Mouse (Mus musculus) limb, embryonic 12.5 days (tissue): ENCODE measurements around the gene Acp2. TPM values are rescaled to one million over a fixed set of nuclear protein-coding genes. Genes with fewer than 3 reads are reported as not detected.

Source experiments
- ATAC-seq: fragments of 200-750 bp; cut with Nextera tagmentation; 2 replicates; pipeline ENCODE4 v1.8.0; 2017; ENCODE audit warnings: low read depth, moderate TSS enrichment; ENCODE audit not compliant: insufficient number of reproducible peaks, insufficient read depth, low FRiP score, low TSS enrichment
- H3K27ac ChIP-seq: fragments of 300-500 bp; sonication (generic); 2 replicates; pipeline ENCODE4 v1.5.1; 2016; ENCODE audit warnings: mild to moderate bottlenecking, moderate library complexity
- H3K27me3 ChIP-seq: fragments of 300-500 bp; sonication (generic); 2 replicates; pipeline ENCODE4 v1.6.1; 2016; ENCODE audit warnings: mild to moderate bottlenecking, moderate library complexity
- H3K36me3 ChIP-seq: fragments of 300-500 bp; sonication (generic); 2 replicates; pipeline ENCODE4 v1.6.1; 2016; ENCODE audit warnings: mild to moderate bottlenecking, moderate library complexity
- H3K4me1 ChIP-seq: fragments of 300-500 bp; sonication (generic); replicated peaks from 2 replicates; pipeline ENCODE4 v1.6.1; 2016
- H3K4me2 ChIP-seq: fragments of 300-500 bp; sonication (generic); 2 replicates; pipeline ENCODE4 v1.6.1; 2016; ENCODE audit warnings: mild to moderate bottlenecking, moderate library complexity
- H3K4me3 ChIP-seq: fragments of 300-500 bp; sonication (generic); replicated peaks from 2 replicates; pipeline ENCODE4 v1.5.1; 2016; ENCODE audit warnings: mild to moderate bottlenecking
- H3K9ac ChIP-seq: fragments of 300-500 bp; sonication (generic); replicated peaks from 2 replicates; pipeline ENCODE4 v1.6.1; 2016; ENCODE audit warnings: mild to moderate bottlenecking, moderate library complexity
- H3K9me3 ChIP-seq: fragments of 300-500 bp; sonication (generic); 2 replicates; pipeline ENCODE4 v1.6.1; 2016; ENCODE audit warnings: mild to moderate bottlenecking, moderate library complexity
- WGBS: fragments of 180-500 bp; shearing (Covaris S2); methylation state at CpG from one replicate; pipeline ENCODE4 v1.1.7; 2016; 5-methylcytosine and 5-hydroxymethylcytosine counted together
- polyA plus RNA-seq: library from polyadenylated mRNA; unstranded; fragments of >200 nt; fragmentation: Nextera tagmentation; extraction: Ambion mirVana; gene quantifications from 2 replicates; pipeline ENCODE4 v1.2.1, GENCODE M21; 2016

Gene Acp2
- polyA plus RNA-seq: 30.1 and 30.3 TPM in 2 replicates

DNA sequence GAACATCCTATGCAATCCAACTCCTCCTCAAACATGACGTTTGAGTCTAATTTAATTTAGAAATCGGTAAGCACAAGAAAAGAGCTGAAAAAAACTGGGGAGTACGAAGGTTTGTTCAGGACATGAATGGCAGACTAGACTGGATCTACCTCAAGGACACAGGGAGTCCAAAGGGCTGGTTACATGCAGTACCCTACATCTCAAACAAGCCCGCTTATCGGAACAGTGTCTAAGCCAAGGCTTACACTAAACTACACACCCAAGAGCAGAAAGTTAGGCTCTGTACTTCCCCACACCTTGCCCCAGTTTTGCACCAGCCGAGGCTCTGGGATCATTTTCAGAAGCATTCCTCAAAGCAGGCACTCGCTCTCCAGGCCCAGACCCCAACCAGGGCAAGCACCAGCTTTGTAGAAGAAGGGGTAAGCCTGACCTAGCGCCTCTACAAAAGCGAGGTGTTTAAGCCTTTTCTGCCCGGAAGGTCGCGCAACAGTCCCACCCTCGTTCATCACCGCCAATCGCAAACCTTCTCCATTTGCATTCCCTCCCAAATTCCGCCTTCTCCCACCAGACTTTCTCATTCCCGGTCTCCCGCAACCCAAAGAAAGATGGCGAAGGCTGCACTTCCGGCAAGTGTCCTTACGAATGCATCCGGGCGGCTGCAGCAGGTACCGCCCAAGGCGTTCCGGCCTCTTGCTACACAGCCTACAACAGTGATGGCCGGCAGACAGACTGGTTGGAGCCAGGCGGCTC, at the start of gene Acp2, which contains the start of gene Nr1h3:
Acp2 (plus strand) TSS at position 664 of the 750 bp plus-strand sequence.
Nr1h3 (minus strand) TSS at position 613 of the 750 bp plus-strand sequence.
- Histone ChIP-seq H3K27ac (peak within 1 kb of the TSS; percentile 95), H3K9ac (peak within 1 kb of the TSS; percentile 87), H3K36me3 (peaks cover 27% of the 10 kb centered on the region), H3K27me3 (0 out of 2 replicates have a peak, but pooled peaks cover 3% of the 10 kb centered on the region), H3K4me1 (peaks cover 17% of the 10 kb centered on the region), H3K9me3 (no peaks in the 10 kb centered on the region), H3K4me2 (peak within 1 kb of the TSS; percentile 76), H3K4me3 (peak within 1 kb of the TSS; percentile 78)
- ATAC-seq: peak; percentile 97
- 4% methylated on average over 28 of the region's 28 CpGs for WGBS

DNA sequence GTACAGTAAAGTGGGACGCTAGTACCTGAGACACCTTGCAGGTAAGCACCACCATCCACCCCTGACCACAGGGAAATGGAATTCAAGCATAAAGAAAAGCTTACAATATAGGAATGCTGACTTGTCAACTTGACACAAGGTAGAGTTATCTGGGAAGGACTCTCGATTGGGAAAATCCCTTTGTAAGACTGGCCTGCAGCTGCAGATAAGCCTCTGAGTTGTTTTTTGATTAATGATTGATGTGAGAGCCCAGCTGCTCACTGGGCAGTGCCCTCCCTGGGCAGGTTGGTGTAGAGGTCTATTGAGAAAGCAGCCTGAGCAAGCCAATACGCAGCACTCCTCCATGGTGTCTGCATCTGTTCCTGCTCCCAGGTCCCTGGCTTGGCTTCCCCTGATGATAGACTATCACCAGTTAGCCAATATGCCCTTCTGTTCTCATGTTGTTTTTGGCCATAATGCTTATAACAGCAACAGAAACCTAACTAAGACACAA, 49.8 kb upstream of the Acp2 start:
- H3K9me3 ChIP-seq: no peaks in the 10 kb centered on the region
- H3K27me3 ChIP-seq: no peaks in the 10 kb centered on the region
- ATAC-seq: no peak
- no peaks in the 10 kb centered on the region for H3K4me1 ChIP-seq
- H3K9ac ChIP-seq: no peak overlapping the region
- H3K4me2 ChIP-seq: no peak overlapping the region
- H3K4me3 ChIP-seq: no peak overlapping the region
- WGBS: 82% methylated on average over 3 of the region's 3 CpGs
- H3K36me3 ChIP-seq: peaks cover 62% of the 10 kb centered on the region
- no peak overlapping the region for H3K27ac ChIP-seq

DNA sequence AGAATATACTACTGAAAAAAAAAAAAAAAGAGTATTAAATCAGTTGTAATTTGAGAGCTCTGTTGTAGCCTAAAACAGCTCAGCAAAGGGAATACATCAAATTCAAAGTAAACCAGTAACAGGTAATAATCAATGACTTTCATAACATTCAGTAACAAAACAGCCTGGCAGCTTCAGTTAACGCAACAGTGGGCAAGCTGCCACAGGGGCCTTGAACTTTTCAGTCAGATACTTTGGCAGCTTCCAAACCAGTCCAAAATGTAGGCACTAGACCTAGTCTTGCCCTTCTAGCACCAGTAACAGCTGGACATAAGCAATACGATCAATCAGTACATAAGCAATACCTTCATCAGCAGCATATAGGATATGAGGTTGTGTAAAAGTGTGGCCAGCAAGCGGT, 48.6 kb upstream of the Acp2 start:
- no peak overlapping the region for H3K4me3 ChIP-seq
- no peaks in the 10 kb centered on the region for H3K4me1 ChIP-seq
- no peak for ATAC-seq
- no peak overlapping the region for H3K9ac ChIP-seq
- no peaks in the 10 kb centered on the region for H3K27me3 ChIP-seq
- WGBS: 88% methylated on average over 3 of the region's 3 CpGs
- no peak overlapping the region for H3K27ac ChIP-seq
- H3K9me3 ChIP-seq: no peaks in the 10 kb centered on the region
- H3K4me2 ChIP-seq: no peak overlapping the region
- peaks cover 68% of the 10 kb centered on the region for H3K36me3 ChIP-seq

DNA sequence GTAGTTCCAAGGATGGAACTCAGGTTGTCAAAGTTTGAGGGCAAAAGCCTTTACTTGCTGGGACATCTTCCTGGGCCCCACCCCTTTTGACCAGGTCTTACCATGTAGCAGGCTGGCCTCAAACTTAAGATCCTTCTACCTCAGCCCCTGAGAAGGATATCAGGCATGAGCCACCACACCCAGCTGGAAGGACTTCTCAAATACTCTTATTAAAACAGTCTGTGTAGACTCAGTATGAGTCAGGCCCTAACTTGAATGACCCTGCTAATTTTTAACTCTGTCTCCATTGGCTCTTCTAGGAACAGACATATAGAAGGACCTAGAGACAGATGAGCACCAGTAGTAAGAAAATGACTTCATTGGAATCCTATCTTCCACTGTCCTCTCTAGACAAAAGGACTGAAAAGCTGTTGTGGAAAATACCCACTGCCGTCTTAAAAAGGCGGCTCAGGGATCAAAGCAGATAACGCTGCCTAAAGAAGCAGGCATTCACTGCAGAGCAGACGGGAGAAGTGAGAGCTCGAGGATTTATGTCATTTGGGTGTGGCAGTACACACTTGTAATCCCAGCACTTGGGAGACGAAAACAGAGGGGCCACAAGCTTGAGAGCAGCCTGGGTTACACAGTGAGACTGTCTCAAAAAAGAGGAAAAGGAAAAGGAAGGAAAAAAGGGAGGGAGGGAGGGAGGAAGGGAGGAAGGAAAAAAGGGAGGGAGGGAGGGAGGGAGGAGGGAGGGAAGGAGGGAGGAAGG, 45.5 kb upstream of the Acp2 start:
- H3K36me3 ChIP-seq: peaks cover 79% of the 10 kb centered on the region
- H3K27ac ChIP-seq: no peak overlapping the region
- no peak overlapping the region for H3K4me2 ChIP-seq
- H3K4me1 ChIP-seq: no peaks in the 10 kb centered on the region
- ATAC-seq: no peak
- H3K27me3 ChIP-seq: no peaks in the 10 kb centered on the region
- no peaks in the 10 kb centered on the region for H3K9me3 ChIP-seq
- WGBS: 16% methylated on average over 6 of the region's 6 CpGs
- H3K4me3 ChIP-seq: no peak overlapping the region
- H3K9ac ChIP-seq: no peak overlapping the region

DNA sequence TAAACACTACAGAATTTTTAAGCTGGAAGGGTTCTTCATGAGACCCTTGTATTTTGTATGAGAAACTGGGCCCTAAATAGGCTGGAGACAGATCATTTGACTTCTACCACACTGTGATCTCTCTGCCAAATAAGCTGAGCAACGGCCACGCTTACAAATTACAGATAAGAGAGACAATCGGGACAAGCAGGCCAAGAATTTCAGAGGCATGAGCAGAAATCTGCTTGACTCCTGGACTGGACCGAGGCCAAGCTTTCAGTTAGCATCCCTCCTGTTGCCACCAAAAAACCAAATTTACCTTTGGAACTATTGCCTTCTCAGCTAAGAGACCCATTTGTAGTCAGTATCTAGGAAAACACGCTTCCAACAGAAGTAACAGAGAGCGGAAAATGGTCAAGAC, 42.1 kb upstream of the Acp2 start:
- no peak overlapping the region for H3K9ac ChIP-seq
- H3K4me2 ChIP-seq: no peak overlapping the region
- no peak for ATAC-seq
- H3K9me3 ChIP-seq: no peaks in the 10 kb centered on the region
- H3K27ac ChIP-seq: no peak overlapping the region
- no peaks in the 10 kb centered on the region for H3K4me1 ChIP-seq
- H3K27me3 ChIP-seq: no peaks in the 10 kb centered on the region
- 89% methylated on average over 6 of the region's 6 CpGs for WGBS
- H3K4me3 ChIP-seq: no peak overlapping the region
- H3K36me3 ChIP-seq: peaks cover 82% of the 10 kb centered on the region

DNA sequence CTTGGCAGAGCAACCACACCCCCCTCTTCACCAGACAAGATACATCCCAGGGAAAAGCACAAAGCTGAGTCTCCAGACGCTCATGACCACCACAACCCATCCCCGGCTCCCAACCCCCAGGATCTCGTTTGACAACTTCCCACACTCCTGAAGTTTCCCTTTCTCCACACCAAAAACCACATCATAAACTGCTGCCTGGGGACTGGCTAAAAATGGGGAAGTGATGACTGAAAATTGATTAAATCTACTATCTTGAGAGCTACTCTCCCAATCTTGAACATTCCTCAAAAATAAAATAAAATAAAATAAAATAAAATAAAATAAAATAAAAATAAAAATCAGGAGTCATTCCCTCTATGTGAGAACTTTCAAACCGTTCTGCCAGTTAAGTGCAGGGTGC, 39.7 kb upstream of the Acp2 start:
- Histone ChIP-seq H3K4me3 (no peak overlapping the region), H3K27me3 (no peaks in the 10 kb centered on the region), H3K27ac (no peak overlapping the region), H3K4me1 (no peaks in the 10 kb centered on the region), H3K36me3 (peaks cover 77% of the 10 kb centered on the region), H3K4me2 (no peak overlapping the region), H3K9me3 (no peaks in the 10 kb centered on the region), H3K9ac (no peak overlapping the region)
- 80% methylated on average over 4 of the region's 4 CpGs for WGBS
- no peak for ATAC-seq

DNA sequence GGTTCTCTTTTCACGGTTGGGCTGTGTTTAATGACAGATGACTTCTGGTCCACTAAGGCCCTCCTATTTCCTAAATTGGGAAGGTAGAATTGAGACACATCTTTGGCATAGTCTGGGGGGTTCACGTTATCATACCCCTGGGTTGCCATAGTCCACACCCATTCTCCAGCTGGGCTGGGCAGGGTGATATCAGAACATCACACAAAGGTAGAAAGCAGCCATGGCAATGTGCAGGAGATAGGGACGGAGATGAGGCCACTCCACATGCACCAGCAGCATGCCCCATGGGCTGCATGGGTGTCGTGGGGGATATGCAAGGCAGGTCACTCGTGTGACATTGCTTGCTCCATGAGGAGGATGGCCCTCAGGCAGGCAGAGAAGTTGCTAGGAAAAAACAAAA, 39.2 kb upstream of the Acp2 start:
- WGBS: 83% methylated on average over 5 of the region's 5 CpGs
- Histone ChIP-seq H3K4me1 (no peaks in the 10 kb centered on the region), H3K9me3 (no peaks in the 10 kb centered on the region), H3K36me3 (peaks cover 77% of the 10 kb centered on the region), H3K4me3 (no peak overlapping the region), H3K27me3 (no peaks in the 10 kb centered on the region), H3K4me2 (no peak overlapping the region), H3K9ac (no peak overlapping the region), H3K27ac (no peak overlapping the region)
- ATAC-seq: no peak

DNA sequence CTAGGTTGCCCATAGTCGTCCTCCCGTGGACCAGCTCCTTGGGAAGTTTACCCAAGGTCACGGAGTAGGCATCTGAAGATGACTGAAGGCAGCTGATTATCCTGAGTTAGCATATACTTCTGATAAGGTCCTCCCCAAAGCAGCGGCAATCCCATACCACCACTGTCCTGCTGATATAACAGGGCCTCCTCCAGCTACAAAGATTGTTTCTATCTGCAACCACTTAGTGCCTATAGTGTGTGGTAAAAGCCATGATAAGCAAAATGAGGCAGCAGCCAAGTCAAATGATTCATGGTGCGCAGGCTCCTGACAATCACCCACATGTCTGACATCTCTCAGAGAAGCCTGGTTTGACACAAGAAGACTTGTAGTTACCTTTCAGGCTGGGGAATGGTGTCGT, 37.7 kb upstream of the Acp2 start:
- no peaks in the 10 kb centered on the region for H3K4me1 ChIP-seq
- H3K27me3 ChIP-seq: no peaks in the 10 kb centered on the region
- WGBS: 86% methylated on average over 6 of the region's 6 CpGs
- H3K4me3 ChIP-seq: no peak overlapping the region
- no peak for ATAC-seq
- H3K36me3 ChIP-seq: peaks cover 80% of the 10 kb centered on the region
- no peaks in the 10 kb centered on the region for H3K9me3 ChIP-seq
- no peak overlapping the region for H3K27ac ChIP-seq
- H3K9ac ChIP-seq: no peak overlapping the region
- no peak overlapping the region for H3K4me2 ChIP-seq

DNA sequence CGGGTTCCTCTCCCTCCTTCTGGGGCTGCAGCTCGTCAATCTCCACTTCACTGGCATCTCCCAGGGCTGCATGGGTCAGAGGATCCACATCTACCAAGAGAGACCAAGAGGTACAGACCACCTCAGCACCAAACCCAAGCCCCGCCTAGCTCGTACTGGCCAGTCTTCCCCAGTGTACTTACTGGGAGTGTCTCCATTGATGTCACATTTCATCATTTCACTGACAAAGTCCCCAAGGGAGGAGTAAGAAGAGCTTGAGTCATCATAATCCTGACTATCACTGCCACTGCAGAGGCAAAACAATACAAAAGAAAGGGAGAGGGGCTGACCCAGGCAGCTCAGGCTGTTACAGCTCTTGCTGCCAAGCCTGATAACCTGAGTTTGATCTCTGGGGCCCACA, 35.1 kb upstream of the Acp2 start:
- Histone ChIP-seq H3K9me3 (no peaks in the 10 kb centered on the region), H3K9ac (no peak overlapping the region), H3K4me1 (no peaks in the 10 kb centered on the region), H3K4me3 (no peak overlapping the region), H3K4me2 (no peak overlapping the region), H3K27ac (no peak overlapping the region), H3K36me3 (peaks cover 69% of the 10 kb centered on the region), H3K27me3 (no peaks in the 10 kb centered on the region)
- WGBS: 71% methylated on average over 4 of the region's 4 CpGs
- no peak for ATAC-seq

DNA sequence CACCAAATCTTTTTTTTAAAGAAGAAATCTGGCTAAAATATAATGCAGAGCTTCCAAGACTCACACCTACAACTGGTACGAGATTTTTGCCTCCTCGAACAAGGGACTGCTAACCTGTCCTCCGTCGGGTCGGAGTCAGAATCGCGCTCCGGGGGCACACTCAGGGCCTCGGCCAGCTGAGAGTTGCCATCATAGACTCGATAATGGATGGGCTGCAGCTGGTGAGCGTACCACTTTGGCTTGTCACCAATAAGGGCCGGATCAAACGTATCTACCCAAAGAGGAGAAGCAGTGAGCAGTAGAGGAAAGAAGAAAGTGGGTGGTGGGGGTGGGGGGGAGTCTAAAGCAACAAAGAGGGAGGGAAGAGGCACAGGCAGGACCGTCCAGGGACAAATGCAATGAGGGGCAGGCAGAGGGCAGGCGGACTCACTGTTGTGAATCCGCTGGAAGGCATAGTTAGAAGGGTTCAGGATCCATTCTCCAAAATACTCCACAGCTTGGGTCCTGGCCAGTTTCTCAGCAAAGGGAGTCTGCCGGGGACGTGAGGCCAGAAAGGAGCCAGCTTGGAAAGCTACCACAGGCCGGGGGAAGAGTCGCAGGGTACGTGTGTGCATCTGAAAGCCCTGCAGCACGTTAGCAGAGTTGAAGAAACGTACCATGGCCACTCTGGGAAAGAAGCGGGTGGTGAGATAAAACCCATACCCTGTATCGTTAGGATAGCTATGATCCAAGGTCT, 32.9 kb upstream of the Acp2 start:
- WGBS: 84% methylated on average over 25 of the region's 25 CpGs
- H3K9ac ChIP-seq: no peak overlapping the region
- no peak overlapping the region for H3K4me3 ChIP-seq
- H3K36me3 ChIP-seq: peaks cover 70% of the 10 kb centered on the region
- no peak for ATAC-seq
- no peak overlapping the region for H3K27ac ChIP-seq
- H3K27me3 ChIP-seq: no peaks in the 10 kb centered on the region
- no peaks in the 10 kb centered on the region for H3K9me3 ChIP-seq
- H3K4me2 ChIP-seq: no peak overlapping the region
- H3K4me1 ChIP-seq: no peaks in the 10 kb centered on the region

DNA sequence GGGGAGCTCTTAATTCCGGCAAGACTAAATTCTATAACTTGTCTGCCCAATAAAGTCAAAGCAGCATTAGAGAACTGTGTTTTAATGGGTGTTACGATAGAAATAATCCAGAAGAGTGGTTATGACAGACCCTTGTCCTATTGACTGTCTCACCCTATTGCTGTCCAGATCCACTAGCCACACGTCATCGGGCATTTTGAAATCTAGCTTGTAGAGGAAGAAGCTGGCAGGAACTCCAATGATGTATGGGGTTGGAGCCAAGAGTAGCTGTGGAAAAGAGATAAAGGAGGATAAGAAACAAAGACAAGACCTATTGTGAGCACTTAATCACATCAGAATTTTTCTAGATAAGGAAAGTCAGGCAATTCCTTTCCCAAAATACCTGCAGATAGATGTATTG, 27.2 kb upstream of the Acp2 start:
- Histone ChIP-seq H3K4me3 (no peak overlapping the region), H3K4me1 (no peaks in the 10 kb centered on the region), H3K9me3 (no peaks in the 10 kb centered on the region), H3K9ac (no peak overlapping the region), H3K27ac (no peak overlapping the region), H3K4me2 (no peak overlapping the region), H3K27me3 (no peaks in the 10 kb centered on the region), H3K36me3 (peaks cover 48% of the 10 kb centered on the region)
- ATAC-seq: no peak
- 92% methylated on average over 4 of the region's 4 CpGs for WGBS
